Mouse (Mus musculus): ENCODE data around the gene Tns1.

DNA sequence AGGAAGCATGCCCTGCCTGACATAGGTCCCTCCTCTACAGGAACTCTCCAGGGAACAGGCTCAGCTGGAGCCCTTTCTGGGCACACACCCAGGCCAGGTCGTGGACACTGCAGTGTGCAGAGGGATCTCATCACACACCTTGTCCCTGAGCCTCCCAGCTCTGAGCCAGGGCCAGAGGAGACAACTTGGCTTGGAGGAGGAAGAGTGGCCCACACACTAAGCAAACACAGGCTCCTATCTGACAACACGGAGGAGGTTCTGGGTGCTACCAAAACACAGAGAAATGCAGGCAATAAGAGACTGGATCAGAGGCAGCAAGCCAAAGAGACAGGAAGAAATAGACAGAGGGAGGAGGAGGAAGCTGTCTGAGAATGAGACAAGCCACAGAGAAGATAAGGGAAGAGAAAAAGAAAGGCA lies 42.7 kb downstream of the Tns1 start:
- no peak for TF ChIP-seq POLR2A (IDR thresholded peaks at IDR 0.05; ENCODE audit: insufficient read depth, low read depth, low read length)
- TF ChIP-seq CTCF (IDR thresholded peaks at IDR 0.05): no peak

Measured in heart, adult 2 months (tissue).